Mouse (Mus musculus): ENCODE results near the gene Zbtb40. TPM values are rescaled to one million over a fixed set of nuclear protein-coding genes. Genes with fewer than 3 reads are reported as not detected.

Zbtb40 gene
- 1 to 10 TPM; 7.4 to 8.6 TPM for total RNA-seq (2023)

DNA sequence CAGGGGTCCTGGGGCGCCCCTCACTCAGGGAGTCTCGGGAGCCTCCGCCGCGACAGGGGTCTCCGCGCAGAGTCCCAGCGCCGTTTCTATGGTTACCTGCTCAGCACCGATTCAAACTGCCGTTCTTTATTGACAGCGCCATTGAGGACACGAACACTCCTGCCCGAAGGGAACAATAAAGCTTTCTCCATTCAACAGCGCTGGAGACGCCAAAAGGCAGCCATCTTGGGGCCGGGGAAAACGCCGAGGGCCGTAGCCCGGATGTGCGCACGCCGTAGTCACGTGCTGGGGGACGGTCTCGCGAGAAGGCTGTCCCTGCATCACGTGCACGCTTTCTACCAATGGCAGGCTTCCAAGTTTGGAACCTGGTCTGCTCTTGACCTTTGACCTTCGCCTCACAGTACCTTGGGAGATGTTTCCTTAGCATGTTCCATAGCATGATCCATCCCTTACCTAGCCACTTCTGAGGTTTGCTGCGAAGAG lies at the start of gene Zbtb40:
Zbtb40 (minus strand) TSS at position 252 of the 483 bp plus-strand sequence.

DNA sequence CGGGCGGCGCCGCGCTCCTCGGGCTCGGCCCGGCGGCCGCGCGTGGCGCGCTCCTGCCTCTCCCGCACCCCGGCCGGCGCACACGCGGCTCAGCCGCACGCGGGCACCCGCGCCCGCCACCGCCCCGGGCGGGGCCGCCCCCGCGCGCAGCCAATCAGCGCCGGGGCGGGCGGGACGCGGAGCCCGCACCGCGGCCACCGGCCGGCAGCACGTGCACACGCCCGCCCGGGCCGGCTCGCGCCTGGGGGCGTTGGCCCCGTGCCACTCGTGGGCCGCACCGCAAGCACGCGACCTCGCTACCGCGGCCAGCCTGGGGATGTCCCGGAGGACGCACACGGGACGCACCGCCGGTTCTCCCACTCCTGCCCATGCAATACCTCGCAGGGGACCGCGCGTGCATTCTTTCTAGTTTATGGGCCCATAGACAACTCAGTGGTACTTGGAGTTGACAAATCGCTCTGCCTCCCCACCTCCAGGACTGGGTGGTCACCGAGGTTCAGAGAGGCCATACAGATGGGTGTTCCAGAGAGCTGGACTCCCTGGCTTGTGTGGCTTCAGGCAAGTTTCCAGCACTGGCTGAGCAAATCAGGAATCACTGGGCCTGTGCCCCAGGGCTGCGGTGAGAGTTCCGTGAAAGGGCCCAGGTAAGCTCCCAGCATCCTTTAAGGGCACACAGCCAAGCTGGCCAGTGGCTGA lies 91.7 kb downstream of the Zbtb40 start, which contains the start of gene Epha8:
Epha8 (minus strand) TSS at position 66 of the 696 bp plus-strand sequence.

Other genes starting within 250 kb of the Zbtb40 start
- under 1 TPM in 1 of 2 experiments, not detected in 1; 0.33 TPM for gene Ephb2, start 212.8 kb downstream of the Zbtb40 start, total RNA-seq (2023)
- gene C1qb, start 162.6 kb downstream of the Zbtb40 start, total RNA-seq (2023) = 1 to 10 TPM; 2.1 to 3.6 TPM
- 1 to 10 TPM; 3.0 to 3.3 TPM for gene C1qc, start 155.7 kb downstream of the Zbtb40 start, total RNA-seq (2023)
- 1 to 10 TPM; 2.8 to 3.2 TPM for gene C1qa, start 150.0 kb downstream of the Zbtb40 start, total RNA-seq (2023)
- gene Epha8, start 92.0 kb downstream of the Zbtb40 start, total RNA-seq (2023) = under 1 TPM in 1 of 2 experiments, not detected in 1; 0.11 TPM
- under 1 TPM in 1 of 2 experiments, not detected in 1; 0.09 TPM for gene Wnt4, start 228.7 kb upstream of the Zbtb40 start, total RNA-seq (2023)

Data from neutrophil, adult 59 days (primary cell).